8 mouse cellular contexts compared by ENCODE assay signal in the genomic region with DNA sequence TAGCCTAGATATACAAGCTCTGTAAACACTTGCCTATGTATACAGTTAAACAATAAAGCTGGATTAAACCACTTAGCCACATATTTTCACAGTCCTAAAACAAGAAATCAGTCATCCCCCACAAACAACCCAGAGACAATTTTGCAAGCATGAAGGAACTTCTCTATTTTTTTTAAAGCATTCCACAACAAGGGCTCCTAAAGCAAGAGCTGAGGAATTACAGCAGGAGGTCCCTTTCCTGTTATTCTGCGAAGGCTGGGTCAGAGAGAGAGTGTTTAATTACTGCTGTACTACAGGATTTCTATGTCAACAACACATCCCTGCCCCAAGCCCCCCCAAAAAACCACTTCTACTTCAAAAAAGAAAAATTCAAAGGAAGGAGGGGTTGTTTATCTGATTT. TPM values are rescaled to one million over a fixed set of nuclear protein-coding genes. Genes with fewer than 3 reads are reported as not detected.
DNase-seq lines count a peak whose midpoint lies in the region; ATAC-seq and TF ChIP-seq lines count a peak whose summit lies in the region.

No protein-coding gene starts in this region.

- peak overlapping the region; percentile 93; the same call in 1 of the 2 replicates for H3K9ac ChIP-seq in kidney, embryonic 15.5 days
- peak overlapping the region; percentile 77 for H3K9ac ChIP-seq in intestine, embryonic 14.5 days (ENCODE audit: low read length)
- peak overlapping the region; percentile 96 for H3K9ac ChIP-seq in midbrain, postnatal 0 days (replicated peaks; ENCODE audit: low read length, poor library complexity, severe bottlenecking)

- WGBS in kidney, embryonic 15.5 days, result 4% methylated on average over 1 of the region's 1 CpGs
- 2% methylated on average over 1 of the region's 1 CpGs for WGBS in embryonic facial prominence, embryonic 10.5 days
- 6% methylated on average over 1 of the region's 1 CpGs for WGBS in intestine, embryonic 14.5 days
- 0% methylated on average over 1 of the region's 1 CpGs for WGBS in midbrain, postnatal 0 days

- peak overlapping the region; percentile 97 for H3K4me3 ChIP-seq in kidney, embryonic 15.5 days (replicated peaks)
- H3K4me3 ChIP-seq in embryonic facial prominence, embryonic 10.5 days, result peak overlapping the region; percentile 96
- peak overlapping the region; percentile 55 for H3K4me3 ChIP-seq in intestine, embryonic 14.5 days (ENCODE audit: low read depth, low read length)
- H3K4me3 ChIP-seq in midbrain, postnatal 0 days (ENCODE audit: low read depth, low read length), result peak overlapping the region; percentile 98

- DNase-seq in kidney, adult 8-10 months, result no peak
- no peak for DNase-seq in embryonic facial prominence, embryonic 10.5 days (ENCODE audit: low spot score)
- peak; percentile 48 for DNase-seq in intestine, embryonic 14.5 days (ENCODE audit: low spot score)
- DNase-seq in midbrain, postnatal 0 days (ENCODE audit: low spot score), result no peak
- no peak for DNase-seq in left cerebral cortex, adult 18-20 months (ENCODE audit: low spot score in 2 of 2)
- DNase-seq in gastrocnemius, postnatal 10 days, result no peak
- no peak for DNase-seq in cerebellum, postnatal 10 days

- H3K9me3 ChIP-seq in kidney, embryonic 15.5 days (replicated peaks), result no peaks in the 10 kb centered on the region
- no peaks in the 10 kb centered on the region for H3K9me3 ChIP-seq in embryonic facial prominence, embryonic 10.5 days
- no peaks in the 10 kb centered on the region for H3K9me3 ChIP-seq in intestine, embryonic 14.5 days (ENCODE audit: control insufficient read depth, low read length)
- H3K9me3 ChIP-seq in midbrain, postnatal 0 days (ENCODE audit: low read length), result no peaks in the 10 kb centered on the region

- H3K4me1 ChIP-seq in kidney, embryonic 15.5 days, result peaks cover 27% of the 10 kb centered on the region
- H3K4me1 ChIP-seq in embryonic facial prominence, embryonic 10.5 days, result peaks cover 44% of the 10 kb centered on the region
- H3K4me1 ChIP-seq in intestine, embryonic 14.5 days (replicated peaks; ENCODE audit: control insufficient read depth, insufficient read depth, low read length), result peaks cover 22% of the 10 kb centered on the region
- H3K4me1 ChIP-seq in midbrain, postnatal 0 days (ENCODE audit: insufficient read depth, low read length), result peaks cover 5% of the 10 kb centered on the region; the same call in 1 of the 2 replicates

- H3K27me3 ChIP-seq in kidney, embryonic 15.5 days, result no peaks in the 10 kb centered on the region
- H3K27me3 ChIP-seq in embryonic facial prominence, embryonic 10.5 days (replicated peaks; ENCODE audit: low read depth, poor library complexity, severe bottlenecking), result peaks cover 11% of the 10 kb centered on the region
- H3K27me3 ChIP-seq in intestine, embryonic 14.5 days (replicated peaks; ENCODE audit: control insufficient read depth, insufficient read depth, low read length), result no peaks in the 10 kb centered on the region
- no peaks in the 10 kb centered on the region for H3K27me3 ChIP-seq in midbrain, postnatal 0 days (ENCODE audit: insufficient read depth, low read length)

- TF ChIP-seq CTCF in midbrain, postnatal 0 days (IDR thresholded peaks at IDR 0.05), result no peak

- H3K4me2 ChIP-seq in kidney, embryonic 15.5 days, result peak overlapping the region; percentile 75
- peak overlapping the region; percentile 60 for H3K4me2 ChIP-seq in intestine, embryonic 14.5 days (ENCODE audit: low read length)
- peak overlapping the region; percentile 86 for H3K4me2 ChIP-seq in midbrain, postnatal 0 days (ENCODE audit: low read depth, low read length, poor library complexity, severe bottlenecking)

- H3K27ac ChIP-seq in kidney, embryonic 15.5 days, result peak overlapping the region; percentile 98; the same call in 1 of the 2 replicates
- H3K27ac ChIP-seq in embryonic facial prominence, embryonic 10.5 days (replicated peaks), result no peak overlapping the region
- no peak overlapping the region for H3K27ac ChIP-seq in intestine, embryonic 14.5 days (ENCODE audit: low read depth)
- H3K27ac ChIP-seq in midbrain, postnatal 0 days (ENCODE audit: low read depth, low read length), result peak overlapping the region; percentile 97

- H3K36me3 ChIP-seq in kidney, embryonic 15.5 days, result peaks cover 9% of the 10 kb centered on the region; the same call in 1 of the 2 replicates
- peaks cover 20% of the 10 kb centered on the region for H3K36me3 ChIP-seq in embryonic facial prominence, embryonic 10.5 days (replicated peaks)
- 0 out of 2 replicates have a peak, but pooled peaks cover 5% of the 10 kb centered on the region for H3K36me3 ChIP-seq in intestine, embryonic 14.5 days (ENCODE audit: control insufficient read depth, insufficient read depth, low read length)
- H3K36me3 ChIP-seq in midbrain, postnatal 0 days (ENCODE audit: insufficient read depth, low read length), result no peaks in the 10 kb centered on the region

- ATAC-seq in kidney, embryonic 15.5 days (replicated peaks; ENCODE audit: low FRiP score), result no peak
- ATAC-seq in intestine, embryonic 14.5 days (replicated peaks; ENCODE audit: low FRiP score, low TSS enrichment, low read depth), result no peak
- no peak for ATAC-seq in midbrain, postnatal 0 days (ENCODE audit: low FRiP score)

RNA-seq across cellular contexts. Expression of gene Camsap2, which starts 1.6 kb away (rescaled TPM):
- polyA plus RNA-seq in kidney, embryonic 15.5 days (2015; fragmentation: Nextera tagmentation; extraction: Ambion mirVana), result 9.0 and 9.9 TPM in 2 replicates
- 11.4 and 12.4 TPM in 2 replicates for polyA plus RNA-seq in embryonic facial prominence, embryonic 10.5 days (2016; fragmentation: Nextera tagmentation; extraction: Ambion mirVana)
- 14.2 and 16.2 TPM in 2 replicates for polyA plus RNA-seq in intestine, embryonic 14.5 days (2014; fragmentation: Nextera tagmentation; extraction: Ambion mirVana)
- 137 and 143 TPM in 2 replicates for total RNA-seq in midbrain, postnatal 0 days (2014; rRNA removed)
- 19.0 and 21.9 TPM in 2 replicates for polyA plus RNA-seq in midbrain, postnatal 0 days (2015; fragmentation: Nextera tagmentation; extraction: Ambion mirVana)
- total RNA-seq in left cerebral cortex, adult 18-20 months (2021), result 100 to 1,000 TPM; 131 to 133 TPM
- total RNA-seq in gastrocnemius, postnatal 10 days (2021), result 10 to 100 TPM; 17.7 to 24.2 TPM

Comparison
In these comparisons a context has a peak if more than half of its experiments do, and no peak if none do; other contexts are left out.
1. H3K27ac ChIP-seq: peak in kidney, embryonic 15.5 days (single experiment) and midbrain, postnatal 0 days (single experiment); none in embryonic facial prominence, embryonic 10.5 days (single experiment) and intestine, embryonic 14.5 days (single experiment).
2. Peak in every context shown above with its lines, with median percentiles within 50 percentile points of each other: H3K4me2 ChIP-seq, H3K4me3 ChIP-seq and H3K9ac ChIP-seq.